In genomic region chr9:110684100-110684831, GRCm38 (mm10) we compare ENCODE assay signal across 9 mouse cellular contexts. TPM values are rescaled to one million over a fixed set of nuclear protein-coding genes. Genes with fewer than 3 reads are reported as not detected.
DNase-seq lines count a peak whose midpoint lies in the region; ATAC-seq lines count a peak whose summit lies in the region.
"Had no signal": no experiment of that assay in that cellular context is flagged by ENCODE, and none has a peak within 500 bp of the region (broad histone marks: within the 10 kb centered on the region; RNA-seq: fewer than 3 reads in every experiment).

No protein-coding gene starts in this region.

- no peak for ATAC-seq in kidney, embryonic 14.5 days (ENCODE audit: low FRiP score, low TSS enrichment)
- ATAC-seq in liver, embryonic 13.5 days (ENCODE audit: low read depth): no peak

- no peaks in the 10 kb centered on the region for H3K27me3 ChIP-seq in heart, embryonic 10.5 days (ENCODE audit: insufficient read depth, poor library complexity, severe bottlenecking)
- H3K27me3 ChIP-seq in kidney, embryonic 14.5 days (ENCODE audit: control insufficient read depth, insufficient read depth, low read length): no peaks in the 10 kb centered on the region
- H3K27me3 ChIP-seq in liver, embryonic 13.5 days: no peaks in the 10 kb centered on the region

- WGBS in heart, embryonic 10.5 days: 39% methylated on average over 6 of the region's 6 CpGs
- WGBS in kidney, embryonic 14.5 days: 84% methylated on average over 6 of the region's 6 CpGs
- 70% methylated on average over 6 of the region's 6 CpGs for WGBS in liver, embryonic 13.5 days (ENCODE audit: insufficient replicate concordance)

- H3K27ac ChIP-seq in heart, embryonic 10.5 days: peak overlapping the region; percentile 81
- H3K27ac ChIP-seq in kidney, embryonic 14.5 days (ENCODE audit: low read depth, low read length): peak overlapping the region; percentile 78
- 0 out of 2 replicates have a peak overlapping the region, but pooled peaks have one; percentile 14 for H3K27ac ChIP-seq in liver, embryonic 13.5 days

- H3K4me2 ChIP-seq in kidney, embryonic 14.5 days (replicated peaks; ENCODE audit: low read depth, low read length): no peak overlapping the region
- no peak overlapping the region for H3K4me2 ChIP-seq in liver, embryonic 13.5 days

- DNase-seq in left cerebral cortex, adult 18-20 months (ENCODE audit: low spot score in 2 of 2): peak; percentile 66 to 70
- no peak for DNase-seq in left cerebral cortex, adult 11 months (ENCODE audit: low spot score)
- peak; percentile 82 for DNase-seq in cerebellum, adult 8-10 months
- no peak for DNase-seq in heart, embryonic 10.5 days (ENCODE audit: low spot score)
- DNase-seq in liver, embryonic 13.5 days: no peak
- peak; percentile 53 for DNase-seq in retina, embryonic 14.5 days (ENCODE audit: low spot score)
- no peak for DNase-seq in B cell, adult 2 months

- H3K9ac ChIP-seq in kidney, embryonic 14.5 days (ENCODE audit: low read depth, low read length): no peak overlapping the region
- H3K9ac ChIP-seq in liver, embryonic 13.5 days: no peak overlapping the region

- H3K9me3 ChIP-seq in heart, embryonic 10.5 days: no peaks in the 10 kb centered on the region
- H3K9me3 ChIP-seq in kidney, embryonic 14.5 days (ENCODE audit: control insufficient read depth, low read length): no peaks in the 10 kb centered on the region
- no peaks in the 10 kb centered on the region for H3K9me3 ChIP-seq in liver, embryonic 13.5 days (replicated peaks)
- H3K9me3 ChIP-seq: G1E had no signal

- H3K36me3 ChIP-seq in heart, embryonic 10.5 days: peaks cover 5% of the 10 kb centered on the region; the same call in 1 of the 2 replicates
- no peaks in the 10 kb centered on the region; the same call in 1 of the 2 replicates for H3K36me3 ChIP-seq in kidney, embryonic 14.5 days (ENCODE audit: control insufficient read depth, insufficient read depth, low read length)
- H3K36me3 ChIP-seq in liver, embryonic 13.5 days: no peaks in the 10 kb centered on the region

- peaks cover 63% of the 10 kb centered on the region for H3K4me1 ChIP-seq in heart, embryonic 10.5 days
- peaks cover 16% of the 10 kb centered on the region for H3K4me1 ChIP-seq in kidney, embryonic 14.5 days (ENCODE audit: control insufficient read depth, insufficient read depth, low read length)
- peaks cover 62% of the 10 kb centered on the region for H3K4me1 ChIP-seq in liver, embryonic 13.5 days (replicated peaks)

- H3K4me3 ChIP-seq in heart, embryonic 10.5 days: peak overlapping the region; percentile 1; the same call in 1 of the 2 replicates
- no peak overlapping the region for H3K4me3 ChIP-seq in kidney, embryonic 14.5 days (ENCODE audit: low read length)
- no peak overlapping the region for H3K4me3 ChIP-seq in liver, embryonic 13.5 days (replicated peaks)

RNA-seq across cellular contexts. Expression of gene Ccdc12, which starts 28.0 kb away (rescaled TPM):
- 10 to 100 TPM; 47.2 to 53.9 TPM for total RNA-seq in left cerebral cortex, adult 18-20 months (2021)
- polyA plus RNA-seq in heart, embryonic 10.5 days (2016; fragmentation: Nextera tagmentation; extraction: Ambion mirVana): 159 and 189 TPM in 2 replicates
- 160 and 193 TPM in 2 replicates for polyA plus RNA-seq in kidney, embryonic 14.5 days (2014; fragmentation: Nextera tagmentation; extraction: Ambion mirVana)
- 84.4 and 86.3 TPM in 2 replicates for polyA plus RNA-seq in liver, embryonic 13.5 days (2015; fragmentation: Nextera tagmentation; extraction: Ambion mirVana)

RNA-seq across cellular contexts. Expression of gene Nbeal2, which starts 30.3 kb away (rescaled TPM):
- 10 to 100 TPM in 1 of 2 experiments, 1 to 10 TPM in 1; 9.6 to 12.2 TPM for total RNA-seq in left cerebral cortex, adult 18-20 months (2021)
- 2.4 and 3.1 TPM in 2 replicates for polyA plus RNA-seq in heart, embryonic 10.5 days (2016; fragmentation: Nextera tagmentation; extraction: Ambion mirVana)
- polyA plus RNA-seq in kidney, embryonic 14.5 days (2014; fragmentation: Nextera tagmentation; extraction: Ambion mirVana): 2.6 and 4.8 TPM in 2 replicates
- polyA plus RNA-seq in liver, embryonic 13.5 days (2015; fragmentation: Nextera tagmentation; extraction: Ambion mirVana): 1.6 and 2.1 TPM in 2 replicates

RNA-seq across cellular contexts. Expression of gene Myl3, which starts 57.4 kb away (rescaled TPM):
- not detected for total RNA-seq in left cerebral cortex, adult 18-20 months (2021)
- 1,835 and 3,713 TPM in 2 replicates for polyA plus RNA-seq in heart, embryonic 10.5 days (2016; fragmentation: Nextera tagmentation; extraction: Ambion mirVana)
- polyA plus RNA-seq in kidney, embryonic 14.5 days (2014; fragmentation: Nextera tagmentation; extraction: Ambion mirVana): 0.96 and 1.4 TPM in 2 replicates
- polyA plus RNA-seq in liver, embryonic 13.5 days (2015; fragmentation: Nextera tagmentation; extraction: Ambion mirVana): 0.56 and 5.4 TPM in 2 replicates
- total RNA-seq: G1E had no signal
- polyA plus RNA-seq: G1E had no signal

Comparison
In these comparisons a context has a peak if more than half of its experiments do, and no peak if none do; other contexts are left out.
1. DNase-seq: peak in left cerebral cortex, adult 18-20 months (2 of 2), cerebellum, adult 8-10 months (single experiment) and retina, embryonic 14.5 days (single experiment); none in left cerebral cortex, adult 11 months (single experiment), heart, embryonic 10.5 days (single experiment), liver, embryonic 13.5 days (single experiment) and B cell, adult 2 months (0 of 2).
2. H3K27ac ChIP-seq: peak in every context shown above with its lines; median percentile 81 in heart, embryonic 10.5 days; 78 in kidney, embryonic 14.5 days; 14 in liver, embryonic 13.5 days.
3. RNA of gene Myl3, which starts 57.4 kb away (polyA plus RNA-seq): 1,835 to 3,713 TPM in heart, embryonic 10.5 days; 0.96 to 1.4 TPM in kidney, embryonic 14.5 days and 0.56 to 5.4 TPM in liver, embryonic 13.5 days; every median in the first group is over 100 times any median in the second.